Mouse (Mus musculus) limb, embryonic 11.5 days (tissue): ENCODE results near the gene Arhgap27. TPM values are rescaled to one million over a fixed set of nuclear protein-coding genes. Genes with fewer than 3 reads are reported as not detected.
"Not testable (repeated sequence)": the region's sequence is repeated elsewhere in the genome, so short reads cannot be mapped to it uniquely, and the experiment has no call there.

Experiments used
- ATAC-seq: fragments of 200-750 bp; cut with Nextera tagmentation; 2 replicates; pipeline ENCODE4 v1.8.0; 2017; ENCODE audit warnings: low read depth; ENCODE audit not compliant: insufficient number of reproducible peaks, low FRiP score, low TSS enrichment
- DNase-seq: peaks from one replicate; pipeline ENCODE4 v3.0.0-alpha.2; 2015; ENCODE audit warnings: low spot score
- H3K27ac ChIP-seq: fragments of 300-500 bp; sonication (generic); replicated peaks from 2 replicates; pipeline ENCODE4 v1.5.1; 2014; ENCODE audit warnings: low read depth, mild to moderate bottlenecking, low read length
- H3K27me3 ChIP-seq: fragments of 300-500 bp; sonication (generic); 2 replicates; pipeline ENCODE4 v1.6.1; 2014; ENCODE audit warnings: mild to moderate bottlenecking, low read length, mixed read lengths; ENCODE audit not compliant: control insufficient read depth, insufficient read depth
- H3K36me3 ChIP-seq: fragments of 300-500 bp; sonication (generic); 2 replicates; pipeline ENCODE4 v1.6.1; 2014; ENCODE audit warnings: mild to moderate bottlenecking, low read length, moderate library complexity, mixed read lengths; ENCODE audit not compliant: control insufficient read depth, insufficient read depth
- H3K4me1 ChIP-seq: fragments of 300-500 bp; sonication (generic); 2 replicates; pipeline ENCODE4 v1.6.1; 2014; ENCODE audit warnings: low read length, mixed read lengths; ENCODE audit not compliant: control insufficient read depth, insufficient read depth
- H3K4me2 ChIP-seq: fragments of 300-500 bp; sonication (generic); 2 replicates; pipeline ENCODE4 v1.6.1; 2014; ENCODE audit warnings: low read depth, mild to moderate bottlenecking, moderate library complexity; ENCODE audit not compliant: severe bottlenecking
- H3K4me3 ChIP-seq: fragments of 300-500 bp; sonication (generic); 2 replicates; pipeline ENCODE4 v1.5.1; 2014; ENCODE audit warnings: low read depth, low read length
- H3K9ac ChIP-seq: fragments of 300-500 bp; sonication (generic); 2 replicates; pipeline ENCODE4 v1.6.1; 2014; ENCODE audit warnings: mild to moderate bottlenecking, low read length
- H3K9me3 ChIP-seq: fragments of 300-500 bp; sonication (generic); 2 replicates; pipeline ENCODE4 v1.6.1; 2016; ENCODE audit warnings: low read length; ENCODE audit not compliant: control insufficient read depth
- WGBS: fragments of 180-500 bp; shearing (Covaris S2); extraction: QIAGEN DNeasy Blood & Tissue Kit; methylation state at CpG from one replicate; pipeline ENCODE4 v1.1.7; 2014; 5-methylcytosine and 5-hydroxymethylcytosine counted together
- polyA plus RNA-seq: library from polyadenylated mRNA; unstranded; fragments of >200 nt; fragmentation: Nextera tagmentation; extraction: Ambion mirVana; gene quantifications from 2 replicates; pipeline ENCODE4 v1.2.1, GENCODE M21; 2014

Gene Arhgap27
- polyA plus RNA-seq, 1 experiment from 2014 or later: 4.7 TPM

GRCm38 (mm10) chr11:103304525-103304924, 59.0 kb downstream of the Arhgap27 start:
- no peak for ATAC-seq
- Histone ChIP-seq H3K27ac (no peak overlapping the region), H3K9ac (no peak overlapping the region), H3K9me3 (no peaks in the 10 kb centered on the region), H3K4me3 (no peak overlapping the region), H3K27me3 (no peaks in the 10 kb centered on the region), H3K36me3 (no peaks in the 10 kb centered on the region), H3K4me2 (no peak overlapping the region), H3K4me1 (no peaks in the 10 kb centered on the region)
- WGBS: 85% methylated on average over 9 of the region's 9 CpGs
- no peak for DNase-seq

- no peak overlapping the region for H3K9ac ChIP-seq
- no peaks in the 10 kb centered on the region for H3K36me3 ChIP-seq
- H3K4me3 ChIP-seq: no peak overlapping the region
- H3K4me2 ChIP-seq: no peak overlapping the region
- no peak overlapping the region for H3K27ac ChIP-seq
- DNase-seq: no peak
- peaks cover 7% of the 10 kb centered on the region; the same call in 1 of the 2 replicates for H3K4me1 ChIP-seq
- no peaks in the 10 kb centered on the region for H3K9me3 ChIP-seq
- ATAC-seq: no peak
- WGBS: 90% methylated on average over 7 of the region's 7 CpGs
- H3K27me3 ChIP-seq: no peaks in the 10 kb centered on the region
These were observed 68.7 kb downstream of the Arhgap27 start for GRCm38 (mm10) chr11:103294772-103295171.

GRCm38 (mm10) chr11:103294066-103294465, 69.4 kb downstream of the Arhgap27 start:
- H3K9me3 ChIP-seq: no peaks in the 10 kb centered on the region
- DNase-seq (peak; percentile 44), ATAC-seq (no peak)
- no peak overlapping the region for H3K4me3 ChIP-seq
- no peak overlapping the region for H3K9ac ChIP-seq
- H3K27me3 ChIP-seq: no peaks in the 10 kb centered on the region
- WGBS: 69% methylated on average over 6 of the region's 6 CpGs
- no peak overlapping the region for H3K27ac ChIP-seq
- peaks cover 7% of the 10 kb centered on the region; the same call in 1 of the 2 replicates for H3K4me1 ChIP-seq
- no peak overlapping the region for H3K4me2 ChIP-seq
- H3K36me3 ChIP-seq: no peaks in the 10 kb centered on the region

- Histone ChIP-seq H3K9ac (no peak overlapping the region), H3K4me3 (no peak overlapping the region), H3K27ac (no peak overlapping the region), H3K27me3 (no peaks in the 10 kb centered on the region), H3K9me3 (no peaks in the 10 kb centered on the region), H3K4me1 (peaks cover 10% of the 10 kb centered on the region; the same call in 1 of the 2 replicates), H3K36me3 (no peaks in the 10 kb centered on the region), H3K4me2 (no peak overlapping the region)
- 80% methylated on average over 5 of the region's 5 CpGs for WGBS
- DNase-seq (no peak), ATAC-seq (no peak)
These were observed 70.6 kb downstream of the Arhgap27 start for GRCm38 (mm10) chr11:103292890-103293287.

DNA sequence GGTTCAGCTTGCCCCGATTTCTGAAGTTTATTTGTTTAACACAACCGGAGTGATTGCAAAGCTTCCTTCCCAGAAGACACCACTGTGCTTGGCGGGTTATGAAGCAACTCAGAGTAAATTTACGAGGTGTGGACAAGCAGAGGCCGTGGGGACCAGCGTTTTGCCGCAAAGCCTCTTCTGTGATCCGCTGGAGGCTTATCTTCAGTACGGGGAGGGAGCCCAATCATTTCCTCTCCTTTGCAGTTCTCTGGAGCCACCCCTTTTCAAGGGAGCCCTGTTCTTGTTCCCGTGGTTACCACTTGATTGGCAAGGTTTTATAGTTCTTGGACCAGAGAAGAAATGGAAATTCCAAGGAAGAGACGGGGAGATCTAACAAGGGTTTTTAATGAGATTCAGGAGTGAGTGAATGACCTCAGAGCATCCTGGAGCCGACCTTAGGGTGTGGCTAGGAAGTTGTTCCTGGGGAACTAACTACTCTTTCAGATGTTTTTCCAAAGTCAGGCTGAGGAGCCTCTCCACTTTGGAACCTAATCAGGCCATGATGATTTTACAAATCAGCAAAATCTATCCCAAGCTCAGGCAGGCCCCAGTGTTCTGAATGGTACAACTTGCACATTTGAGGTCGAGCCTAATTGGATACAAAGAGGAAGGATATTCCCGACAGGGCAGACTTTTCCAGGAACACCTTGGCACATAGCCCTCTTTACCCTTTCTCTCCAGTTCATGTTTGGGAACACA, 71.2 kb downstream of the Arhgap27 start:
- ATAC-seq: 0 out of 2 replicates have a peak, but pooled peaks have one; percentile 51

GRCm38 (mm10) chr11:103290841-103291240, 72.7 kb downstream of the Arhgap27 start:
- WGBS: 93% methylated on average over 7 of the region's 7 CpGs

More for the DNA sequence above, 71.2 kb downstream of the Arhgap27 start:
- Histone ChIP-seq H3K27me3 (no peaks in the 10 kb centered on the region), H3K36me3 (no peaks in the 10 kb centered on the region), H3K4me1 (peaks cover 10% of the 10 kb centered on the region; the same call in 1 of the 2 replicates), H3K4me3 (no peak overlapping the region), H3K9ac (no peak overlapping the region), H3K27ac (no peak overlapping the region), H3K9me3 (no peaks in the 10 kb centered on the region), H3K4me2 (no peak overlapping the region)
- peak; percentile 53 for DNase-seq
- WGBS: 6% methylated on average over 14 of the region's 14 CpGs

DNA sequence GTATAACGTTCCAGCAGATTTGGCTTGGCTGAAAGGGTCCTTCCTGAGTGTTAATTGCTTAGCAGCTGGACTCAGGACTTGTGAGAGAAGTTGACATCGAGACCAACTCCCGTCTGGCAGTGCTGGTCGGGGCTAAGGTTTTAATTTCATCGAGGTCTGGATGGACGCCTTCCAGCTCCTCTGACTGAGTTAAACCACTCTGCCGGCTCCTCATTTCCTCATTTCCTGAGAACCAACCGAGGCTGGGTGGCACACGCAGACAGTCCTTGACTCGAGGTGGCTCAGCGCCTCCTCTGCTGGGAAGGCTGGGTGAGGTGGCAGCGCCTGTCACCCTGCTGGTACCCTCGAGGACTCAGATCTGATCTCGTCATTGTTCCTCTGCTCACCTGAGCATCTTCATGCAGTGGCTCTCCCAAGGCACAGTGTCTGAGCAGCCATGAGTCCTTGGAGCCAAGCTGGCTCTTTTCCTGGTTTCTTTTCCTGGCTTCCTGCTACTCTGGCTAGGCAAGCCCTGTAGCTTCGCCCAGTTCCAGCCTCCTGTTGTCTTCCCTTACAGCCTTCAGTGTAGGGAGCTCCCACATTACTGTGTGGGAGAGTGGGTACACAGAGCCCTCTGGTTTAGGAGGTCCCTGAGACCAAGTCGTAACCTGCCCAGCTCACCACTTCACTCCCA, 75.1 kb downstream of the Arhgap27 start:
- ATAC-seq (no peak), DNase-seq (no peak)
- Histone ChIP-seq H3K4me3 (no peak overlapping the region), H3K9me3 (no peaks in the 10 kb centered on the region), H3K4me1 (peaks cover 13% of the 10 kb centered on the region; the same call in 1 of the 2 replicates), H3K27ac (no peak overlapping the region), H3K27me3 (no peaks in the 10 kb centered on the region), H3K4me2 (no peak overlapping the region), H3K36me3 (no peaks in the 10 kb centered on the region), H3K9ac (no peak overlapping the region)
- 48% methylated on average over 16 of the region's 16 CpGs for WGBS

More at GRCm38 (mm10) chr11:103290841-103291240, 72.7 kb downstream of the Arhgap27 start:
- H3K27ac ChIP-seq, H3K9me3 ChIP-seq, H3K36me3 ChIP-seq, ATAC-seq, H3K27me3 ChIP-seq, H3K4me2 ChIP-seq, DNase-seq, H3K9ac ChIP-seq, H3K4me3 ChIP-seq: not testable (repeated sequence)
- H3K4me1 ChIP-seq: peaks cover 12% of the 10 kb centered on the region; the same call in 1 of the 2 replicates

DNA sequence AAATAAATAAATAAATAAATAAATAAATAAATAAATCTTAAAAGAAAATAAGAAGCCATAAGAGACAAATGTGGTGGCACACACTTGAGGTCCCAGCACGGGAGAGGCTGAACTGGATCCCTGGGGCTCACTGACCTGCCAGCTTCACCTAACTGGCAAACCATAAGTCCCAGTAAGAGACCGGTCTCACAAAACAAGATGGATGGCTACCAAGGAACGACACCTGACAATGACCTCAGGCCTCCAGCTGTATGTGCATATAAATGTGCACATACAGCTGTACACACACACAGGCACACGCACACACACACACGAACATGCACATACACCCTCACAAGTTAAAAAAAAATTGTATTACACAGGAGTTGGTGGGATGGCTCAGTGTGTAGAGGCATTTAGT, 76.6 kb downstream of the Arhgap27 start:
- H3K4me2 ChIP-seq: no peak overlapping the region
- 90% methylated on average over 5 of the region's 5 CpGs for WGBS
- H3K9me3 ChIP-seq: no peaks in the 10 kb centered on the region
- no peak for DNase-seq
- no peak overlapping the region for H3K9ac ChIP-seq
- H3K36me3 ChIP-seq: no peaks in the 10 kb centered on the region
- H3K27me3 ChIP-seq: no peaks in the 10 kb centered on the region
- H3K27ac ChIP-seq: no peak overlapping the region
- H3K4me3 ChIP-seq: no peak overlapping the region
- ATAC-seq: no peak
- peaks cover 10% of the 10 kb centered on the region; the same call in 1 of the 2 replicates for H3K4me1 ChIP-seq
